Mouse (Mus musculus) bone marrow macrophage, adult 2 months (primary cell): Measurements from ENCODE around the gene Gm10273. TPM values are rescaled to one million over a fixed set of nuclear protein-coding genes. Genes with fewer than 3 reads are reported as not detected.

Experiments
- H3K27ac ChIP-seq: 2 replicates; pipeline ENCODE4 v1.5.1; 2012; ENCODE audit warnings: low read depth, low read length; ENCODE audit not compliant: insufficient read depth
- H3K4me1 ChIP-seq: 2 replicates; pipeline ENCODE4 v1.6.1; 2012; ENCODE audit warnings: low read length; ENCODE audit not compliant: control insufficient read depth, insufficient read depth
- H3K4me3 ChIP-seq: 2 replicates; pipeline ENCODE4 v1.5.1; 2012; ENCODE audit warnings: mild to moderate bottlenecking, low read length, moderate library complexity; ENCODE audit not compliant: insufficient read depth
- CTCF ChIP-seq: IDR thresholded peaks from 2 replicates; pipeline ENCODE4 v1.5.1; 2012; ENCODE audit warnings: low read depth, mild to moderate bottlenecking, low read length, moderate library complexity
- POLR2A ChIP-seq: IDR thresholded peaks from 2 replicates; pipeline ENCODE4 v1.6.1; 2012; ENCODE audit warnings: mild to moderate bottlenecking, low read depth, low read length, borderline replicate concordance
- polyA plus RNA-seq: library from polyadenylated mRNA; stranded (reverse); fragments of >200 nt; gene quantifications from 2 replicates; pipeline ENCODE4 v1.2.4, GENCODE M21; 2012; ENCODE audit not compliant: missing spikeins, insufficient read depth, insufficient read length

Gm10273 gene
- polyA plus RNA-seq, 1 experiment, result 25.2 TPM

DNA sequence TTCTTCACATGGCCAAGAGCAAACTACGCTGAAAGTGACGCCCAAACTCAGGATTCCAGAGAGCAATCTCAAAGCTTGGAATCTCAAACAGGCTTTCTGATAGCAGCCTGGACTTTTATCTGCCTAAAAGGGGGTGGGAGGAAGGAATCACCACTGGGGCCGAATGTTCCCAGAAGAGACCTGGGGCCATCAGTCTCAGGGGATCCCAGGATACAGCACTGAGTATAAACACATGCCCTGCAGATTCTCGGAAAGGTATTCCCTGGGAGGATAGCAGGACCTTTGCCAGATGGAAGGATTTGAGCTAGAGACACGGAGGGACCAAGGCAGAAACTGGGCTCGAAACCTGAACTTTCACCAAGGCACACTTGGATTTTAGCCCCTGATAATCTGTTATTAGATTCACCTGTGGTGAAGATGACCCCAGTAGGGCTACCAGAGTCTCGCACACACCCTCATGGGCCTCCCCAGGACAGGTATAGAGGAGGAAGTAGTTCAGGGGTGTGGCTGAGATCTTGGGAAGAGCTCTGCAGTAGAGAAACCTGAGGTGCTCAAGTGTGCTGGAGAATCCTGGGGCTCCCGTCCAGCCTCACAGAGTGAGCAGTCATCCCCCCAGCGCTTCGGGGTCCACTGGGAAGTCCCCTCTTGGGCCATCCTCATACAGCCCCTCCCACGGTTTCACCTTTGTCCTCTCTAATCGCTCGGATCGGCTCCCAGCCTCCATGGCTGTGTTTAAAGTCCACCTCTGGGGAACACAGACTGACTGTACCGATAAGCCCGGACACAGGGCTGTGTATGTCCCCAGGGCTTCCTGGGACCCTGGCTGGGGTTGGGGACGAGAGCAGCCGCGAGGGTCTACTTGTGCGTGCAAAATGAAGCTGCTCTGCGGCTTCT, 7.7 kb downstream of the Gm10273 start, which contains the start of gene Pla2g12b:
TSS of gene Pla2g12b (plus strand) at position 762 of the 894 bp plus-strand sequence.
- no peak within 1 kb of the TSS for H3K4me3 ChIP-seq
- TF ChIP-seq POLR2A (no peak), CTCF (no peak)
- no peaks in the 10 kb centered on the region for H3K4me1 ChIP-seq
- no peak within 1 kb of the TSS for H3K27ac ChIP-seq

DNA sequence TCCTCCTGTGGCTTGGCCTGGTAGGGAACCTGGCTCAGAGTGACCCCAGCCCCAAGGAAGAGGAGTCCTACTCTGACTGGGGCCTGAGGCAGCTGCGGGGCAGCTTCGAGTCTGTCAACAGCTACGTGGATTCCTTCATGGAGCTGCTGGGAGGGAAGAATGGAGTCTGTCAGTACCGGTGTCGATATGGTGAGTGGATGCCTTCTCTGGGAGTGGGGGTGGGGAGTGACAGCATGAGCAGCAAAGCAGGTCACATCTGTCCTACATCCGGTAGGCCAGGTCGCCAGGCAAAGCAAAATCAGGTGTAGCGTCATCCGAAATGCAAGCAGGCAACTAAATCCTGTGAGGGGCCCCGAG, 8.3 kb downstream of the Gm10273 start:
- Histone ChIP-seq H3K4me3 (no peak overlapping the region), H3K4me1 (no peaks in the 10 kb centered on the region), H3K27ac (no peak overlapping the region)
- TF ChIP-seq POLR2A, result no peak
- no peak for TF ChIP-seq CTCF

DNA sequence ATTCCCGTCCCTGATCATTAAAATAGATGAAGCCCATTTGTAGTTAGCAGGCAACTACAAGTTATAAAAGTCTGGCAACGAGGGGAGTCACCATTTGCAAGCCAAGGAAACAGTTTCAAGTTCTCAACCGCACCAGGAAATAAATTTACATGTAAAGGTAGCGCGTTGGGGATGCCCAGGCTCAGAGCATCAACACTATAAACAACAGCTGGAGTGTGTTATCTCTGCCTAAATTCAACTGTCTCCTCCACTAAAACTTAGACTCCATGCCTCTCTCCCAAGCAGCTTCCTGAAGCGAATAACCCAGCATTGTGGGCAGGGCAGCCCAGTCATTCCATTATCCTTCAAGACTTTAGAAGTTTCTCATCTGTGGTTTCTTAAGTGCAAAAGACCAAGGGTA, 13.1 kb downstream of the Gm10273 start:
- H3K27ac ChIP-seq, result no peak overlapping the region
- no peak overlapping the region for H3K4me3 ChIP-seq
- no peak for TF ChIP-seq POLR2A
- TF ChIP-seq CTCF, result no peak
- no peaks in the 10 kb centered on the region for H3K4me1 ChIP-seq

DNA sequence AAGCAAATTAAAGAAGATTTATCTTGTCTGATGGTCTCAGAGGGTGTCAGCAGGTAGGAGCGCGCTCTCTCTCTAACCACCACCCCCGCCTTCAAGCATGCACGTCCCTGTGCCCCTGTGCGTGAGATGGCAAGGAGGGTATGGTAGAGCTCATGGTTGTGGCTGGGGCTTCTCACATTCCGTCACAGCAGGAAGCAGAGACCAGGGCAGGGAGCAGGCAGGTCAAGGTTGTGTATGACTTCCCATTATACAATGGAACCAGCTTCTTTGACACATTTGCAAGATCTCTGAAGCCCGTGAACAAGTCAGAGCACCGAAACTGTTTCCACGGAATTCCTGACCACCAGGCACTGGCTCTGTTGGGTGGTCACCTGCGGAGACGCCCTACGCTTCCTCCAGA, 14.8 kb downstream of the Gm10273 start:
- H3K4me3 ChIP-seq, result no peak overlapping the region
- H3K4me1 ChIP-seq, result no peaks in the 10 kb centered on the region
- TF ChIP-seq POLR2A (no peak), CTCF (no peak)
- no peak overlapping the region for H3K27ac ChIP-seq

DNA sequence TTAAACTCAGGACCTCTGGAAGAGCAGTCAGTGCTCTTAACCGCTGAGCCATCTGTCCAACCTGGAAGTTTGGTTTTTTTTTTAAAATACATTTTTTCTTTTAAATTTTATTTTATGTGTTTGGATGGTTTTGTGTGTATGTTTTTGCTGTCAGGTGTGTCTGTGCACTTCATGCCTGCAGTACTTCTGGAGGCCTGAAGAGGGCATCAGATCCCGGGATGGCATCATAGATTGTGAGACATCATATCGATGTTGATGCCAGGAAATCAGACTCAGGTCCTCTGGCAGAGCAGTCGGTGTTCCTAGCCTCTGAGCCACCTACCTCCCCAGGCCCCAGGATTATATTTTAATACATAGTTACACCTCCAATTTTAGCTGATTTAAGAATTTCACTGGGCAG, 18.3 kb downstream of the Gm10273 start:
- no peak overlapping the region for H3K27ac ChIP-seq
- no peak overlapping the region for H3K4me3 ChIP-seq
- no peaks in the 10 kb centered on the region for H3K4me1 ChIP-seq
- TF ChIP-seq CTCF, result no peak
- no peak for TF ChIP-seq POLR2A

DNA sequence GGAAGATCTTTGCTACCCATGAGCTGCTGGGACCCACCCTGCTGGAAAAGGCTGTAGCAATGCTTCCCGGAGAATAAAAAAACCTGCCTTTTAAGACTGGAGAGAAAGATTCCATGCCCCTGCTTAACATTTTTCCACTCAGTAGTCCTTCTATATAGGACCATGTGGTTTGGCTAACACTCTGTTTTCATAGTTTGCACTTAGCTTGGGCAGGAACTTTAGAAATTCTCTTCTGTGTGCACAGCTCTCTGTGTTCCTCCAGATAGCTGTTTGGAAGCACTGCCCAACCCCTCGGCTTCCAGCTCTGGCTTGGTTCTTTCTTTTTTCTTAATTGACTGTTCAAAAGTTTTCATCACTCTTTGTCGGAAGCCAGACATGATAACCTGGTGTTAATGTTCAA, 21.2 kb downstream of the Gm10273 start:
- Histone ChIP-seq H3K4me3 (no peak overlapping the region), H3K4me1 (no peaks in the 10 kb centered on the region), H3K27ac (no peak overlapping the region)
- TF ChIP-seq CTCF (no peak), POLR2A (no peak)

DNA sequence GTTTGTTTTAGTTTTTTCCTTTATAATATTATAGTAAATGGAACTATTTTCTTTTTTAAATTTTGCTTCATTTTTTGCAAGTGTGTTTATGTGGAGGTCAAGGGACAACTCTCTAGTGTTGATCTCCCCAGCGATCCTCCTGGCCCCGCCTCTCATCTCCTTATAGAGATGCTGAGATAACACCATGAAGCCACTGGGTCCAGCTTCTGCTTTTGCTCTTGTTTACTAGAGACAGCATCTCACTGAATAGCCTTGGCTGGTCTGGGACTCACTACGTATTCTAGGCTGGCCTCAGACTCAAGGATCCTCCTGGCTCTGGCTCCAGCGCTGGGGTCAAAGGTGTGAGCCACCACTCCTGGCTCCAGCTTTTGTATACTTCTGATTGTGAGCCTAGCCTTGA, 24.1 kb downstream of the Gm10273 start:
- TF ChIP-seq CTCF (no peak), POLR2A (no peak)
- Histone ChIP-seq H3K27ac (no peak overlapping the region), H3K4me3 (no peak overlapping the region), H3K4me1 (0 out of 2 replicates have a peak, but pooled peaks cover 4% of the 10 kb centered on the region)

DNA sequence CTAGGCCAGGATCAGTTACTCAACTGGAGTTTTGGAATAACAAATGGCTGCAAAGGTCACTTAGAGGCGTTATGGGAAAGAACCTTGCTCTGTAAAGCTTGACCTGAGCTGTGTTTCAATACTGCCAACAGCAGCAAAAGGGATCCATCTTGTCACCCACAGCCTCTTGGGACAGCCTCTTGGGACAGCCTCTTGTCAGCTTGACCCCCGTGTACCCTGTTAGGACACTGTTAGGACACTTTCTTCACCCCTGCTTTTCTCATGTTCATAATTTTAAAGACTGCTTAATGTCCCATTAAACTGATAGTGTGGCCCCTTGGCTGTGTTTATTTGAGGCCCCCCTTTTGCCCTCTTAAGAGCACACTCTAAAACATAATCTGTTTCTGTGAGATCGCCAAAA, 29.0 kb downstream of the Gm10273 start:
- Histone ChIP-seq H3K4me3 (no peak overlapping the region), H3K4me1 (peaks cover 5% of the 10 kb centered on the region; the same call in 1 of the 2 replicates), H3K27ac (no peak overlapping the region)
- no peak for TF ChIP-seq CTCF
- no peak for TF ChIP-seq POLR2A

DNA sequence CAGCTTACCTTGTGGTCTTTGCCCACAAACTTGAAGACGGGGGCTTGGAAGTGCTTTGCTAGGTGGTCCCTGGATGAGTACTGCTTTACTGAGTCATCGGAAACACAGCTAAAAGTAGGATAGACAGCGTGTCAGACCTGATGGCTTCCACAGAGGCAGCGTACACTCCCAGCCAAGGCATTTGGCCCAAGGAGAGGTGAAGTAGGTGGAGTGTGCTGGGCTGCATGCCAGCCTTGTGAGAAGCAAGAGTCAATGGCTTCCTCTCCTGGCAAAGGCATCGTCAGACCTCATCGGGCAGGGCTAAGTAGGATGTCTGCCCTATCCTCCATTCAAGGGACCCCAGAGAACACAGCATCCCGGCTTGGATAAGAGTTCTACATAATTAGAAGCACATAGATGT, 29.9 kb downstream of the Gm10273 start:
- TF ChIP-seq POLR2A, result no peak
- no peak for TF ChIP-seq CTCF
- Histone ChIP-seq H3K4me3 (no peak overlapping the region), H3K27ac (no peak overlapping the region), H3K4me1 (peaks cover 13% of the 10 kb centered on the region)

DNA sequence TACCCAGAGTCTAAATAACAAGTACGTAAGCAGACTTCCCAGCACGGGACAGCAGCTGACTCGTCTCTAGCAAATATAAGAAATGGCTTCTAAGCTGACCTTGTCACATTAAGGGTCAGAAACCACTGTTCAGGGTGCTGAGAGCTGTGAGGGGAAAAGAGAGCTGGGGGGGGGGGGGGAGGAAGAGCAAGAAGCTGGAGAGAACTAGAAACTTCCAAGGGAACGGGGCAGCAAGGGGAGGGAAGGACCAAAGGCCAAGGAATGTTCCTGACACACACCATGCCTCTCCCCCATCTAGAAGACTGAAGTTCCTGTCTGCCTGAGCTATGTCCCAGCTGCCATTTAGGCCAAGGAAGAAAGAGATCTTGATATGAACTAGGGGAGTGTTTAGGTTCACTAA, 30.9 kb downstream of the Gm10273 start:
- TF ChIP-seq CTCF (no peak), POLR2A (no peak)
- Histone ChIP-seq H3K4me3 (no peak overlapping the region), H3K27ac (no peak overlapping the region), H3K4me1 (peaks cover 18% of the 10 kb centered on the region)
